Mouse (Mus musculus): ENCODE results near the gene Kazn.
A peak's percentile ranks its signal among the peaks of the same experiment; 100 is the strongest.

Gene Kazn

DNA sequence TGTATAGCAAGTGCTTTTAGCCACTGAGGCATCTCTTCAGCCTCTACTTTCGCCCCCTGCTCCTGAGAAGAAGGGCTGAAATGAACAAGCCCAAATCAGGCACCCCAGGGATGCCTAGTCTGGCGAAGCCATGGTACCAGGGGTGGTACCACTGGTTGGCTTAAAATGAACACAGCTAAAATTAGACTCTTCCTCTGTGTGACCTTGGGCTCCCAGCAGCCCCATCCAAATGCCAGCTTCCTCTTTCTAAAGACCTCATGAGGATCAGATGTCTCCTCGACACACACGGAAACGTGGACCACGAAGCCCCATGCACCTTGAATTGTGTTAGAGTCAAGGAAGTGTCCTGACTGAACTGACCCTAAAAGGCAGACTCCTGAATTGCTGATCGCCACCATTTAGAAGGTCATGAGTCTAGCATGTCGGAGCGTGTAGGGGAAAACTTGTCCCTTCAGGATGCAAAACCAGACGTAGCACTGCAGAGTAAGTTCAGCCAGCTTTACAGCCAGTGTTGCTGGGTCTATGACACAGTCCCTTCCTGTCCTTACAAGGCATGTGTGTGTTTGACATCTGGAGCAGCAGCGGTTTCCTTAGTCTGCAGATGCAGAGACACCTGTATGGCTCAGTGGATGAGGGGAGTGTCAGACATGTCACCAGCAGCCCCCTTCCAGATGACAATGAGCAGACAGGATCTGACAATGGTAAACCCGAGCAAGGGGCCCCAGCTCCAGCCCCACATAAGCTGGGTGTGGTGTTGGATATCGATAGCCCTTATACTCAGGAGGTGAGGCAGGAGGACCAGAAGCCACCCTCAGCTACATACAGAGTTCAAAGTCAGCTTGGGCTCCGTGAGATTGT lies 159.3 kb downstream of the Kazn start:
- no peak for DNase-seq (ENCODE audit: low read depth, low spot score)

DNA sequence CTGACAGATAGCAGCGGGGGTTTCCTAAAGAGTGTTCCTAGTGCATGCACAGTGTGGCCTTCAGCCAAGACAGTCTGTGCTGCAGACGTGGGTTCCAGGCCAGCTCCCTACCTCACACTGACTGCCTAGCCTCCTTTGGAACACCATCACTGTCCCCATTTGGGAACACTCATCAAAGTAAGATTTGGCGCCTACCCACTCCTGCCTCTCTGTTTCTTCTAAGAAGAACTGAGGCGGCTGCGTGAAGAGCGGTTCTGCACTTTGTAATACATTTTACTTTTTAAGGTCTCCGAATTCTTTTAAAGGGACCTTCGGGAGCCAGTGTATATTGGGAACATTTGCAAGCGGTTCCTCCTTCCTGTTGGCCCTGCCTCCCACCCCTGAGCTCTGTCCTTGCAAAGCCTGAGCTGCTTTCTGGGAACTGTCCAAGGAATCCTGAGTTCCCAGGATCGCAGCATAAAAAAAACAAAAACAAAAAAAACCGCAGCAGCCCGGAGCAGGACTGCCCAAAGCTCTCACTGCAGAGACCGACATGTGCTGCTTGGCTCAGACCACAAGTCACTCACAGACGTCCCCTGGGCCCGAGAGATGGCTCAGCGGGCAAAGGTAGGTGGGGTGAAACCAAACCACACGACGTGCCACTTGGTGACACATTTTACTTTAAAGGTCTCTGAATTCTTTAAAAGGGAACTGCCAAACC lies 161.5 kb downstream of the Kazn start:
- DNase-seq (ENCODE audit: low read depth, low spot score) = no peak

DNA sequence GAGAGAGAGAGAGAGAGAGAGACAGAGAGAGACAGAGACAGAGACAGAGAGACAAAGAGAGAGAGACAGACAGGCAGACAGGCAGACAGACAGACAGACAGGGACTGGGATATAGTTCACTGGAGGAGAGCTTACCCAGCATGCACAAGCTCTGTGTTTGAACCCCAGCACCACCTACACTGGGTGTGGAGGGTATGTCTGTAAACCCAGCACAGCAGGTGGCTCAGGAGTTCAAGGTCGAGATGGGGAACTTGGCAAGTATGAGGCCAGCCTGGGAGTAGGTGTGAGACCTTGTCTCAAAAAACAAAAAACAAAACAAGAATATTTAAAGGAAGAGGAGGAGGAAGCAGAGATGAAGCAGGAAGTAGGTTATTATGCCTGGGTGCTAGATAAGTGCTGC lies 162.3 kb downstream of the Kazn start:
- no peak for DNase-seq (ENCODE audit: low read depth, low spot score)

DNA sequence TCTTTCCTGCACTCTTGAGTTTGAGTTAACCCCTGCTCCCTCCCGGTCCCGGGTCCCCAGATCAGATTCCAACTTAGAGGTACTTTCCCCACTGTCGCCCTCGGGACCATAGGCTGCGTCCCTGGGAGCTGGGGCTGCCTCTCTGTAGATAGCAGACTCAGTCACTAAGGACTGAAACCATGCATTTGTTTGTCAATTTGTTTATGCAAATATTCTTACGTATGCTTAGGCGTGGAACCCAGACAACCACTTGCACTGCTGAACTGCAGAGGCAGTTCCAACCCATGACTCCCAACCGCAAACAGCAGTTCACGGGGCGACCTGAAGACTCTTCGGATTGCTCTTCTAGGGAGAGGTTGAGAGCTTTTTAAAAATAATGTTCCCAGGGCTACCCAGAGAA lies 163.3 kb downstream of the Kazn start:
- no peak for DNase-seq (ENCODE audit: low read depth, low spot score)

DNA sequence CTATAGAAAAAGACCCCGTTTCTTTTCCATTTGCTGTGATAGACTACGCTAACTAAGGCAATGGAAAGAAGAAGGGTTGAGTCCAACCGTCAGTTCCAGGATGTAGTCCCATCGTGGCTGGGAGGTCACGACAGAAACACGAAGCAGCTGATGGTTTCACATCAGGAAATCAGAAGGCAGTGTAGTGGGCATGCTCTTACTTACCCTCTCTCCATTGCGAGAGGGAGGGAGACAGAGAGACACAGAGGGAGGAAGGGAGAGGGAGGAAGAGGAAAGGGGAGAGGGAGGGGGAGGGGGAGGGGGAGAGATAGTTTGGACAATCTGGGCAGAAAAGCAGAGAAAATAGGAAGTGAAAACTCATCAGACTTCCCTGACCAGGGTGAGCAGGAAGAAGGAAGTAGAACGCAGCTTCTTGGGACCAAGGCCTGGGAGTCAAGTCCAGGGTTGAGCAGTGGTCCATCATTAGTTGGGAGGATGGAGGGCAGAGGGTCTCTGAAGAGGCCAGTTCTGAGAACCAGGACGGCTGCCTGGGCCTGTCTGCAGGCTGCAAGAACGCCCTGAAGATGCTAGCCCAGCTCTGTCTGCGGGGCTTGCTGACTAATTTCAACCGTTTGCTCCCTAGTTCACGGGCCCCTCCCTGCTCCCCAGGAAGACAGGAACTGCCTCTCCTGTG lies 165.0 kb downstream of the Kazn start:
- DNase-seq (ENCODE audit: low read depth, low spot score) = no peak

DNA sequence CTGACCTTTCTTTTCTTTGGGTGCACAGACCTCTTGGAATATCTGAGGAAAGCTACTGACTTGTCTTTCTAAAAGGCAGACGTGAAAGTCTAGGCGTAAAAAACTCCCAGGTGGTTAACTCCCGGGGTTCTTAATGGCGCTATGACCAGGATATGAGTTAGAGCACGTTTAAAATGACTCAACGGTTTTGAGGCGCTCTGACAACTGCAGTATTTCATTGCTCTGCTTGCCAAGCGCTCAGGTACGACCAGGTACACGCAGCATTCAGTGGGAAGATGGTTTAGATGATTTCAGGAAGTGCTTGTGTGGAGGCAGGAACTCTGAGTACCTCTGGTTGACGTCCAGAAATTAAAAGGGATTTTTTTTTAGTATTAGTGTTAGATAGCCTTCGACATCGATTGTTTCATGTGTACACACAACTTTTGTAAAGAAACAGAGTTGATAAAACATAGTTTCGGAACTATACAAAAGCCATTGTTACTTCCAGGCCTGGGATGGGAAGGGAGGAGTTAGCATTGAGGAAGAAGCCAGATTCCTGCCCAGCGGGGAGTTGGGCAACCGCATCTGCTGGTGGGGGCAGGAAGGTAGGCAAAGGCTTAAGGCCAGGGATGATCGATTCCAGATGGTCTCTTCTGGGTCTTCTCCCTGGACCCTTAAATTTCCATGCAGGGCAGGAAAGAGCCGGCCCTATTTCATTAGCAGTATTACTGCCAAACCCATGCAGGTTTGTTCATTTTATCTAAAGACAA lies 167.8 kb downstream of the Kazn start:
- peak; percentile 70 for DNase-seq (ENCODE audit: low read depth, low spot score)

DNA sequence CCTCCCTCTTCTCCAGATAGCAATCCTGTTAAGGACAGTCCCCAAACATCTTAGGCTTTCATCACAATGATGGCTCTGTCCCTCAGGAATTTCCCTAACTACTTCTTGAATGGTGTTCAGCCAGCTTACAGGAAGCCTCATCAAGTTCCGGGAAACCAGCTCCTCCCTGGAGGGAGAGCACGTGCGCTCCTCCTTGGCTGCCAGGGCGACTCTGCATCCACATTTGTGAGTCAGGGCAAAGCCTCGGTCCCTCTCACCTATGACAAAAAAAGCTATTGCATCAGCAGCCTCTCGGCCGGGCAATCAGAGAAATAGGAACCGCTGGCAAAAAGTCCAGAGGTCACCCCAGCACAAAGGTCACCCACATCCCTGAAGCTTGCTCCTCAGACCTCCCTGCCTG lies 168.4 kb downstream of the Kazn start:
- no peak for DNase-seq (ENCODE audit: low read depth, low spot score)

DNA sequence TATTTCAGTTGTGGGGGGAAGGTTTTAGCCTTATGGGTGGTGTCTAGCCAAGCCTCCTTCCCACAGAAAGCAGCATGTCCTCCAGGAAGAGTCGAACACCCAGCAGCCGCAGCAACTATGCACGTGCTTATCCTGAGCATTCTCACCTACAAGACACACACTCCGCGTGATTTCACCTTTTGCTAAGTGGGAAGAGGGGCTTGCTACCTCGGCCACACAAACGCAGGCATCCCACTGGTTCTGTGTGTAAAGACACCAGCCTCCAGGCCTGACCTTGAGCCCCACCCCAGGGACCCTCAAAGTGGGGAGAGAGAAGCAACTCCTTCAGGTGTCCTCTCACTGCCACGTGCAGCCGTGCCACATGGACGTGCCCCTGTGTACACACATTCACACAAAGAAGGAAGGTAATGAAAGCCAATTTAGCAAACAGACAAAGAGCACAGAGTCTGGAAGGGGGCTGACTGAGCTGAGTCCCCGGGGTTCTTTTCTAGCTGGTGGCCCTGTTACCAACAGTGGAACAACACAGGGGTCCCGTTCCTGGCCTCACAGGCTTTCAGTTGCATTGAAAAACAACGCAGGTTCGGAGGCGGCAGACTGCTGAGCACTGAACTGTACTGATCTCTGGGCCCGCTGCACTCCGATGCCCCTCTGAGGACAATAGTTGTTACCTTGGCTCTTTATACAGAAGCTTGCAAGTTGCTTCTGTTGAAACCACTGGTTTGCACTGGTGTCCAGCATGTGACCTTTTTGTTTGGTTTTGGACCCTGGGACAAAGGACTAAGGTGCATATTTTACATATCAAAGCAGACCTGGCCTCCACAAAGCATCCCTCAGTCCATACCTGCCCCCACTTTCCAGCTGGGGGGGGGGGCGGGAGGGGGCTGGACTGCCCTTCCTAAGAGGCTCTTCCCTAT lies 170.0 kb downstream of the Kazn start:
- DNase-seq (ENCODE audit: low read depth, low spot score) = no peak

DNA sequence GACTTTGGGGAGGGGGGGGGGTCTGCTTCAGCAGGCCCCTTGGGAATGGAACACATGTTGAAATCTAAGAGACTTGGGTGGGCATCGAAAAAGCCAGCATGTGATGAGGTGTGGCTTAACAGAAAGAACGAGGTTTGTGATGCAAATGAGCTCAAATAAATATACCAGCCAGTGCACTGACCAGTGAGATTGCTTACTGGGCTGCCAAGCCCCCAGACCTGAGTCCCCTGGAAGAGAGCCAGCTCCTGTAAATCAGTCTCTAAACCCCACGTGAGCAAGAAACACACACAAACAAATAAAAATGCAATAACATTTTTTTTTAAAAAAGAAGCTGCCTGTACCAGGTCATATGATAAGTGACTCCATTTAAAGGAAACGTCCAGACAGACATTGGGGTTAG lies 172.6 kb downstream of the Kazn start:
- DNase-seq (ENCODE audit: low read depth, low spot score) = no peak

DNA sequence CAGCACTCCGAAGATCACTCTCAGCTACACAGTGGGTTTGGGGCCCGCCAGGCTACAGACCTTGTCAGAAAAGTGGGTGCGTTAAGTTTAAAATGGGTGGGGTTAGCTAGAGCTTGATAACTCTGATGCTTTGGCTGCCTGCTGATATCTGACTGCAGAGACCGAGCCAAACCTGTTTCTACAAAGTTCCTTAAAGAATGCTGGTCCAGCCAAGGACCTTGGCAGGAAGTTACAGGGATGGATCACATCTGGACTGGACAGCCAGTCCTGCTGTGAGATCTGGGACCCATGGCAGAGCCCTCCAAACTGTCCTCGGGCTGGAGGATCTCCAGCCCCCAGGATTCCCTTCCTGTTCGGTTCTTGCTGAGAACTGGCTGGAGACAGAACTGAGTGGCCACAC lies 173.4 kb downstream of the Kazn start:
- DNase-seq (ENCODE audit: low read depth, low spot score) = no peak

DNA sequence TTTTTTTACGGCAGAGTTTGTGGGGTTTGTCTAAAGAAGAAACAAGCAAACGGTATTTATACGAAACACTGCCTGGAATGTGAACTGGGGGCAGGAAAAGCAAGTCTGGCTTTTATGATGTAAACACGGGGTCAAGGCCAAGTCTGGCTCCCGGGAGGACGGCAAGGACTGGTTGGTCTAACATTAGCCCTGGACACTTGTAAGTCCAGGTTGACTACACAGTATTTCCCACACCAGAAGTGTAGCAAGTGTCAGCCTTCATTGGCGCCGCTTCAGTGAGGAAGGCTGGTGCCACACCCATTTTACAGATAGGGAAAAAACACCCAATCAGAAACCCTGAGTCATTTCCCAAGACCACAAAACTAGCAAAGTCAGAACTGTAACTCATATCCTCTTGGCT lies 173.9 kb downstream of the Kazn start:
- DNase-seq (ENCODE audit: low read depth, low spot score) = no peak

DNA sequence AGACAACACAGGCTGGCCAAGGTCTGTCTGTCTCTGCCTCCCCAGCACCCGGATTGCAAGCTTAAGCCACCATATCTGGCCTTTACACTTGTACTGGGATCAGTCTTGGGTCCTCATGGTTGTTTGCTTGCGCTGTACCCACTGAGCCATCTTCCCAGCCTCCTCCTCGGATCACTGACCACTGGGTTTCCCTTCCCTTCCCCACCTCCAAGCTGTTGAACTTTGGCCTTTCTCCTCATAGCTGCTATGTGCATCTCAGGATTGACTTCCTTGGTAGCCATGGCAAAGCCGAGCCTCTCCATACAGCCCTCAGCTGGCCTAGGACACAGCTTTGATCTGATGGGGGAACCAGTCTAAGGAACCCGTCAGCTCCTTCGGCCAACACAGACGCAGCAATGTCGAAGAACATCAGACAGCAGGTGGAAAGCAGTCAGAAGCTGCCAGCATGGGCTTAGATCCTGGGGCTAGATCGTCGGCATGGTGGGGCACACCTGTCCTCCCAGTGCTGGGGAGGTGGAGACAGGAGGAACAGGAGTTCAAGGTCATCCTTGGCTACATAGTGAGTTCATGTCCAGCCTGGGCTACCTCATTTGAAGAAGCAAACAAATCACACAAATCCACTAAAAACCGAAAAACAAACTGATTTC lies 174.5 kb downstream of the Kazn start:
- DNase-seq (ENCODE audit: low read depth, low spot score) = no peak

DNA sequence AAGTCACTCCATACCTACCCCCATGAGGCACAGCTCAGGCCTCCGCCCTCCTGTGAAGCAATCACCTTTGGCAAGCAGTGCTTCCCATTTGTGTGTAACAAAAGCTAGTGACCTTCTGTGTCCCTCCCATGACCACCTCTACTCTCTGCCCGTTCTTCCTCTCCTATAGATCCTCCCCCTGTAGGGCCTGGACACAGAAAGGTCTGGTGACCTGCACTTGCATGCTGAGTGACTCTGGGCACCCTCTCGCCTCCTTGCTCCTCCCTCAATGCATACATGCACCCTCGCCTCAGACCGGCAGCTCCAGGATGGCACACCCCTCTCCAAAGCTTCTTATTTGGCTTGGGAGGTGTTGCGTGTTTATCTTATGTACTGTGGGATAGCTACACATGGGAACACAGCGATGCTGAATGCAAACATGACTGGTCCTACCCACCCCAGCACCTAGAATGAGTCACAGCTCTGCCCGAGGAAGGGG lies 176.1 kb downstream of the Kazn start:
- no peak for DNase-seq (ENCODE audit: low read depth, low spot score)

DNA sequence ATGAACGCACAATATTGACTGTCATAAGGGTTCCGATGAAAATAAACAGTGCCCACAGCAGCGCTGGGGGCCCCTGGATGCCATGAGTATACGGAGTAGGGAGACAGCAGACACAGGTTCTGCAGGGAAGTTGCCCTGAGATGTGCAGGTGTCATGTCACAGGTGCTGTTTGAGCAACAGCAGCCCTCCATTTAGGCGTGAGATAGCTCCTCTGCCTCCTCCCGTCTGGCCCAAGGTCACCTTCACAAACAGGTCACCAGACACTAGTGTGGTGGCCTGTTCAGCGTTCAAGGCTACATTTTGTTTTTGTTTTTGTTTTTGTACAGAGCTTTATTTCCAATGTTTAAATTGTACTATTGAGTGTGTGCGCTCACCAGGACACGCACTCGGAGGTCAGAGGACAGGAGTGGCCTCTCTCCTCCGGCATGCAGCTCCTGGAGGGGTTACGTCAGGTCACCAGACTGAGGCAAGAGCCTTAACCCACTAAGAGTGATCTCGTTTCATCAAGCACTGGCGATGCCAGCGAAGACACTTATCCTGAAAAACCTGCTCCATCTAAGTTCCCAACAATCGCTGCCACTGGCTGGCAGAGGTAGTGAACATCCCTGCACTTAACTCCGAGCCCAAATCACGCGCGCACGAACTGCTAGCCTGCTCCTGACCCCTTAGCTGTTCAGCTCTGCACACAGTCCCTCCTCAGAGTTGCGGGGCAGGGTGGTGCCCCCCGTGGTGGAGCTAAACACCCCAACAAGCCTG lies 177.5 kb downstream of the Kazn start:
- DNase-seq (ENCODE audit: low read depth, low spot score) = no peak

DNA sequence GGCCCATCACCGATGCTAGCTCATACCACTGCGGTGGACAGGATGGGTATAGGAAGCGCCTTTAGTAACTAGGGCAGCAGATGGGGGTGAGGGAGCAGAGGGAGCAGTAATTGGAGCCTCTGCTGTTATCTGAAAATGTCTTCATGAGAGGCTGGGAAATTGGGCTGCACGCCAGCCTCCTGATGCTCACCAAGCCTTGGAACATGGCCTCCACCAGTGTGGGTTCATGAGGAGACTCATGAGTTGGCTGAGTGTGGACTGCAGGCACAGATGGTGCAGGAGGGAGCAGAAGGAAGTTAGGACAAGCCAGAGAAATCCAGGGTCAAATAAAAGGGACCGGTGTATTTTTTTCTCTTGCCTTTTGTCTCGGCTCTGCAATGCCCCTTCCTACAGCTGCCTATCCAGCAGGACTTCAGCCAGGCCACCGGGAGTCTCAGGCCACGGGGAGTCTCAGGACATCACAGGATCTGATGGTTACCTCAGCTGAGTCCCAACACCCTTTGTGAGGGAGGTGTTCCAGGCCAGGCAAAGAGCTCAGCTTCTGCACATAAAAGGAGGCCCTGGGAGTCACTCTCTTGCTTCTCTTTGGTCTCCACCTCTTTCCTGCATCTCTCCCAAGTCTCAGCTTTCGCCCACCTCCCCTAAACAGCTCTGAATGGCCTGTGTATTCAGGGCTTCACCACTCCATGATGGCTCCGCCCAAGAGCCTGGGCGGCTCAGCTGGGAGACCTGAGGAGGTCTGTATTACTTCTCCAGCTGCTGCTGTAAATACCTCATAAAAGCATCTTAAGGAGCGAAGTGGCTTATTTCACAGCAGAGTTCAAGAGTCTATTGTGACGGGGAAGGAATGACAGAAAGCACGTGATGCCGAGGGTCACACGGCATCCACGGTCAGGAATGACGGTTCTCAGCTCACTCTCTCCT lies 178.5 kb downstream of the Kazn start:
- DNase-seq (ENCODE audit: low read depth, low spot score) = peak; percentile 81

DNA sequence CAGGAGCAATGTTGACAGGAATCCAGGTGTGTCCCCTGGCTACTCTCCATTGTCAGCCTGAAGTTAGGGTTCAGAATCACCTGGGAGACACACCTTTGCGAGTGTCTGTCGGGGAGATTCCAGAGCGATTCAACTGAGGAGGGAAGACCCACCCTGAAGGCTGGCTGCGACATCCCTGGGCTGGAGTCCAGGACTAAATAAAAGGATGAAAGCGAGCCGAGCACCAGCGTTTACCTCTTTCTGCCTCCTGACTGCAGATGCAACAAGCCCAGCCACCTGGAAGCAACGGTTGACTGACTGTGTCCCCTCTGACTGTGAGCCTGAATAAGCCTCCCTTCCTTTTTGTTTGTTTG lies 179.4 kb downstream of the Kazn start:
- no peak for DNase-seq (ENCODE audit: low read depth, low spot score)

DNA sequence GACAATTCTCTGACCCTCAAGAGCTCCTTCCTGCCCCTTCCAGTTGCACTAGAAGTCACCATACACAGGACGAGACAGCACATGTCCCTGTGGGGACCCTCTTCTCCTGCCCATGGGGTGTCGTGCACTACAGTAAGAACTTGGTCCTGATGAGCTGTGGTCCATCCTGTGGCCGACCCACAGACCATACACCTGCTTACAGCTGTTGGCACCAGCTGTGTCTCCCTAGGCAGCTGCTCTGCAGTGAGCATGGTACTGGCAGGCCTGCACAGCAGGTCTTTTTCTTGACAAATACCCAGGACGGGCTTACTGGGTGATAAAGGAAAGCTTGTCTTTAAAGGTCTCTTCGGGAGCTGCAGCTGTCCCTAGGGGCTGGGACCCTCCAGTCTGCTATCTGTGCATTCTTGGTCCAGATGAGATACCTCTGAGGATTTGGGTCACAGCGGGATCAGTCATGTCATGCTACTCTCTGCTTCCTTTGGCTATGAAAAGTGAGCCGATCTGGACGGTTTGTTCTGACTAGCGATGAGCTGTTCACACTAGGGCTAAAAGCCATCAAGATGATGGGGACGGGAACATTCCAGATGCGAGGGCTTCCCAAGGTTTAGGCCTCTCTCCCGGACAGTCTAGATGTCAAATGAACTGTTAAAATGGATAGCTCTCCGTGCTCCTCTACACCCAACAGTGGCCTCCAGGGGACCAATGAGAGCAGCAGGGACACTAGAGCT lies 179.9 kb downstream of the Kazn start:
- no peak for DNase-seq (ENCODE audit: low read depth, low spot score)
